Mouse (Mus musculus) lung, postnatal 0 days (tissue): ENCODE results near the gene Gramd1c.

Experiments
- CTCF ChIP-seq: IDR thresholded peaks from 2 replicates; pipeline ENCODE4 v1.5.1; 2016; ENCODE audit warnings: antibody characterized with exemption, mild to moderate bottlenecking
- EP300 ChIP-seq: IDR thresholded peaks from 2 replicates; pipeline ENCODE4 v1.6.1; 2016; ENCODE audit warnings: antibody characterized with exemption, mild to moderate bottlenecking, control low read depth

- no peak for TF ChIP-seq CTCF
- TF ChIP-seq EP300, result no peak
Observed at GRCm38 (mm10) chr16:43945869-43946268, 117.3 kb downstream of the Gramd1c start.
